Mouse (Mus musculus) limb, embryonic 14.5 days (tissue): ENCODE data around the gene Adssl1. TPM values are rescaled to one million over a fixed set of nuclear protein-coding genes. Genes with fewer than 3 reads are reported as not detected.
A peak's percentile ranks its signal among the peaks of the same experiment; 100 is the strongest.

Experiments
- ATAC-seq: fragments of 200-750 bp; cut with Nextera tagmentation; 2 replicates; pipeline ENCODE4 v1.8.0; 2017; ENCODE audit warnings: low read depth, moderate number of reproducible peaks, moderate TSS enrichment; ENCODE audit not compliant: low FRiP score
- DNase-seq: peaks from one replicate; pipeline ENCODE4 v3.0.0-alpha.2; 2015; ENCODE audit warnings: low spot score
- H3K27ac ChIP-seq: fragments of 300-500 bp; sonication (generic); replicated peaks from 2 replicates; pipeline ENCODE4 v1.5.1; 2014; ENCODE audit warnings: low read depth, mild to moderate bottlenecking, low read length, moderate library complexity, mixed read lengths
- H3K27me3 ChIP-seq: fragments of 300-500 bp; sonication (generic); 2 replicates; pipeline ENCODE4 v1.6.1; 2014; ENCODE audit warnings: low read length, mixed read lengths; ENCODE audit not compliant: control insufficient read depth, insufficient read depth
- H3K36me3 ChIP-seq: fragments of 300-500 bp; sonication (generic); 2 replicates; pipeline ENCODE4 v1.6.1; 2014; ENCODE audit warnings: mild to moderate bottlenecking, low read length, moderate library complexity, mixed read lengths; ENCODE audit not compliant: control insufficient read depth, insufficient read depth
- H3K4me1 ChIP-seq: fragments of 300-500 bp; sonication (generic); 2 replicates; pipeline ENCODE4 v1.6.1; 2014; ENCODE audit warnings: antibody characterized with exemption, low read length, mixed read lengths; ENCODE audit not compliant: control insufficient read depth, insufficient read depth
- H3K4me2 ChIP-seq: fragments of 300-500 bp; sonication (generic); replicated peaks from 2 replicates; pipeline ENCODE4 v1.6.1; 2014; ENCODE audit warnings: low read depth, mild to moderate bottlenecking, low read length, moderate library complexity; ENCODE audit not compliant: severe bottlenecking
- H3K4me3 ChIP-seq: fragments of 300-500 bp; sonication (generic); replicated peaks from 2 replicates; pipeline ENCODE4 v1.5.1; 2014; ENCODE audit warnings: low read length
- H3K9ac ChIP-seq: fragments of 300-500 bp; sonication (generic); 2 replicates; pipeline ENCODE4 v1.6.1; 2014; ENCODE audit warnings: mild to moderate bottlenecking, low read depth, low read length, moderate library complexity; ENCODE audit not compliant: severe bottlenecking
- H3K9me3 ChIP-seq: fragments of 300-500 bp; sonication (generic); 2 replicates; pipeline ENCODE4 v1.6.1; 2016; ENCODE audit warnings: low read length; ENCODE audit not compliant: control insufficient read depth
- POLR2A ChIP-seq: fragments of 200-500 bp; IDR thresholded peaks from 2 replicates; pipeline ENCODE4 v1.8.0; 2012; ENCODE audit warnings: inconsistent platforms, mild to moderate bottlenecking, moderate library complexity, borderline replicate concordance; ENCODE audit not compliant: insufficient read depth, insufficient read length; ENCODE audit errors: extremely low read depth
- WGBS: fragments of 180-500 bp; shearing (Covaris S2); extraction: QIAGEN DNeasy Blood & Tissue Kit; methylation state at CpG from one replicate; pipeline ENCODE4 v1.1.7; 2014; 5-methylcytosine and 5-hydroxymethylcytosine counted together
- polyA plus RNA-seq, 2 experiments: library from polyadenylated mRNA; depleted of rRNA in 1 of 2; stranded (reverse) in 1 of 2; unstranded in 1 of 2; fragments of >200 nt; fragmentation: Nextera tagmentation in 1 of 2; extraction: Ambion mirVana in 1 of 2; gene quantifications; 2 replicates each; pipeline versions ENCODE4 v1.2.1 to v1.2.3; 2012 to 2014

Gene Adssl1
- polyA plus RNA-seq (2012; rRNA removed): 11.8 and 18.9 TPM in 2 replicates
- polyA plus RNA-seq (2014; fragmentation: Nextera tagmentation; extraction: Ambion mirVana): 13.3 and 15.0 TPM in 2 replicates

DNA sequence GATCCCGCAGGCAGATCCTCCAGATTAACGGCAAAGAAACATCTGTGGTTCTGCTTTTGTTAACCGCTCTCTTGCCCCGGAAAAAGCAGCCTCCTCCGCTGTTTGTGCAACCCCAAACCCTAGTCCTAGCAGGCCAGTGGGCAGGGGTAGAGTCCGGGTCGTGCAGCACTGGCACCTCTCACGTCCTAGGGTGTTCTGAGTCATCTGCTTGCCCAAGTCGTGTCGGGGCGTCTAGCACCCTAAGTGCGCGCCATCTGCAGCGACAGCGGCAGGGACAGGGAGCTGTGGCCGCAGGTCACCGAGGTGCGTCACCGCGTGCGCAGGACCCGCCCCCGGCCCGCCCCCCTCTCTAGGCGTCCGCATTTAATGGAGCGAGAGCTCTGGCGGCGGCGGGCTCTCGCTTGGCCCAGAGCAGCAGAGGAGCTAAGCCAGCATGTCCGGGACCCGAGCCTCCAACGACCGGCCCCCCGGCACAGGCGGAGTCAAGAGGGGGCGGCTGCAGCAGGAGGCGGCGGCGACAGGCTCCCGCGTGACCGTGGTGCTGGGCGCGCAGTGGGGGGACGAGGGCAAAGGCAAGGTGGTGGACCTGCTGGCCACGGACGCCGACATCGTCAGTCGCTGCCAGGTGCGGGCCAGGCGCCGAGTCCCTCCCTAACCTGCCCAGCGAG is at the start of gene Adssl1:
Gene Adssl1 (plus strand): TSS at position 360 of the 668 bp plus-strand sequence.
- Histone ChIP-seq H3K27ac (no peak within 1 kb of the TSS), H3K9ac (peak within 1 kb of the TSS; percentile 60), H3K4me2 (peak within 1 kb of the TSS; percentile 91), H3K27me3 (peaks cover 7% of the 10 kb centered on the region; the same call in 1 of the 2 replicates), H3K4me3 (peak within 1 kb of the TSS; percentile 46), H3K9me3 (no peaks in the 10 kb centered on the region), H3K36me3 (0 out of 2 replicates have a peak, but pooled peaks cover 2% of the 10 kb centered on the region), H3K4me1 (peaks cover 13% of the 10 kb centered on the region; the same call in 1 of the 2 replicates)
- 1% methylated on average over 48 of the region's 56 CpGs for WGBS
- no peak for TF ChIP-seq POLR2A
- peak; percentile 60 for ATAC-seq
- DNase-seq: no peak

DNA sequence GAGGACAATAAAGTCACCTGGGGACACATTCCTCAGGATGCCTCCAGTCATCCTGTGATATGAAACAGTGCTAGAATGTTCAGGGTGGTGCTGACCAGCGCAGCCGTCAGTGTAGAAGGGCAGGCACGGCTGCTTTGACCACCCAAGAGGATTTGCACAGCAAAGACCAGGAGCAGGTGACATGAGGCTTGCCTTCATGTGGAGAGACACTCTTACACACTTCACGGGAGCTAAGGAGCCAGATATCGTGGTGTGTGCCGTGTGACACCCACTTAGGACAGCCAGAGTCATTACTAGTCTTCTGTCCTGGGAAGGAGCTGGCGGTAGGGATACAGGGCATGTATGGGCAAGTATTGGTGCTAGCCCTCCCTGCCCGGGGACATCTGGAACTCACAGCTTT is 49.7 kb upstream of the Adssl1 start:
- WGBS: 79% methylated on average over 8 of the region's 8 CpGs
- no peaks in the 10 kb centered on the region for H3K27me3 ChIP-seq
- H3K27ac ChIP-seq: no peak overlapping the region
- ATAC-seq: no peak
- no peaks in the 10 kb centered on the region for H3K4me1 ChIP-seq
- H3K36me3 ChIP-seq: no peaks in the 10 kb centered on the region
- no peak overlapping the region for H3K4me2 ChIP-seq
- no peak overlapping the region for H3K4me3 ChIP-seq
- TF ChIP-seq POLR2A: no peak
- no peak for DNase-seq
- H3K9me3 ChIP-seq: no peaks in the 10 kb centered on the region
- no peak overlapping the region for H3K9ac ChIP-seq

- Histone ChIP-seq H3K4me3 (no peak overlapping the region), H3K27ac (no peak overlapping the region), H3K4me1 (peaks cover 5% of the 10 kb centered on the region), H3K9ac (no peak overlapping the region), H3K4me2 (no peak overlapping the region), H3K36me3 (no peaks in the 10 kb centered on the region), H3K27me3 (no peaks in the 10 kb centered on the region), H3K9me3 (no peaks in the 10 kb centered on the region)
- DNase-seq (no peak), ATAC-seq (no peak)
- no peak for TF ChIP-seq POLR2A
- WGBS: 59% methylated on average over 6 of the region's 6 CpGs
Measured at GRCm38 (mm10) chr12:112571064-112571463, 48.8 kb upstream of the Adssl1 start.

- H3K4me1 ChIP-seq: peaks cover 24% of the 10 kb centered on the region
- no peak overlapping the region for H3K4me3 ChIP-seq
- H3K36me3 ChIP-seq: no peaks in the 10 kb centered on the region
- H3K27ac ChIP-seq: no peak overlapping the region
- H3K27me3 ChIP-seq: no peaks in the 10 kb centered on the region
- no peak for ATAC-seq
- no peak for DNase-seq
- no peaks in the 10 kb centered on the region for H3K9me3 ChIP-seq
- WGBS: 73% methylated on average over 8 of the region's 8 CpGs
- H3K4me2 ChIP-seq: no peak overlapping the region
- no peak overlapping the region for H3K9ac ChIP-seq
- no peak for TF ChIP-seq POLR2A
Measured at GRCm38 (mm10) chr12:112575274-112575986, 44.4 kb upstream of the Adssl1 start.

DNA sequence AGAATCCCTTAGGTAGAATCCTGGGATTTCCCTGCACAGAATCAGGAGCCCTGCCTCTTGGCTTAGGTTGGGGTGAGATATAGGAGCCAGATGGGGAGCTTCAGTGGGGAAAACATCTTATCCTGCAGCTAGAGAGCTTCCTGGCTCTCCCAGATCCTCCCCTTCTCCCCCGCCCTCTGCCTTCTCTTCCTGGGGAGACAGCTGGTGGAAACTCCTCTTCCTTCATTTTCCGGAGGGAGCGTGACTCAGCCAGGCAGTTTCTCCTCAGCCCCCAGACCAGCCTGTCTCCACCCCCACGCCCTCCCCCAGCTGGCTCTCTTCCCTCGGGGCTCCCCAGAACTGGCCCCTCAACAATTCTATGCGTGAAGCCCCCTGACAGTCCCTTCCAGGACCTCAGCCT is 43.5 kb upstream of the Adssl1 start:
- Histone ChIP-seq H3K27ac (peak overlapping the region; percentile 40), H3K27me3 (no peaks in the 10 kb centered on the region), H3K9me3 (no peaks in the 10 kb centered on the region), H3K4me2 (no peak overlapping the region), H3K4me1 (peaks cover 24% of the 10 kb centered on the region), H3K9ac (peak overlapping the region; percentile 4; the same call in 1 of the 2 replicates), H3K4me3 (no peak overlapping the region), H3K36me3 (no peaks in the 10 kb centered on the region)
- TF ChIP-seq POLR2A: no peak
- DNase-seq (peak; percentile 61), ATAC-seq (0 out of 2 replicates have a peak, but pooled peaks have one; percentile 20)
- 13% methylated on average over 6 of the region's 6 CpGs for WGBS
